Mouse (Mus musculus) kidney, adult 2 months (tissue): Measurements from ENCODE around the gene Tek.

Source experiments
- CTCF ChIP-seq: fragments of 200-500 bp; conservative IDR thresholded peaks from 2 replicates; pipeline ENCODE4 v1.5.1; 2011; ENCODE audit warnings: low read depth, mild to moderate bottlenecking, control low read depth, low read length, moderate library complexity, mixed read lengths; ENCODE audit not compliant: insufficient read depth, insufficient read length
- POLR2A ChIP-seq: fragments of 200-500 bp; IDR thresholded peaks from one replicate; pipeline ENCODE4 v1.6.1; 2011; ENCODE audit warnings: low read depth, low read length, control low read depth

- TF ChIP-seq CTCF (no peak), POLR2A (no peak)
Measured at GRCm38 (mm10) chr4:94766176-94766575, 27.1 kb downstream of the Tek start.
